Mouse (Mus musculus): Measurements from ENCODE around the gene C1qa.
A peak's percentile ranks its signal among the peaks of the same experiment; 100 is the strongest.

DNA sequence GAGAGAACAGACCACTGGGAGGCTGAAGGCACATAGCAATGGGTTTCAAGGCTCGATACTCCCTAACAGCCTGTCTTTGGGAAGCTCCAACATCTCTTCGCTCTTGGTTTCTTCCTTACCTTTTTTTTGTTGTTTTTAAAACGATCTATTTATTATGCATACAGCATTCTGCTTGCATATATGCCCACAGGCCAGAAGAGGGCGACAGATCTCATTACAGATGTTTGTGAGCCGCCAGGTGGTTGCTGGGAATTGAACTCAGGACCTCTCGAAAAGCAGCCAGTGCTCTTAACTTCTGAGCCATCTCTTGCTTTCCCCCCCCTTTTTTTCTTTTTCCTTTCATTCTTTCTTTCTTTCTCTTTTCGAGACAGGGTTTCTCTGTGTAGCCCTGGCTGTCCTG is 551 bp upstream of the C1qa start:
- peak; percentile 18; the same call in 1 of the 2 replicates for TF ChIP-seq CTCF (IDR thresholded peaks at IDR 0.05; ENCODE audit: low read depth)
- TF ChIP-seq EP300 (IDR thresholded peaks at IDR 0.05; ENCODE audit: low read depth), result no peak
